Mouse (Mus musculus): ENCODE measurements around the gene Mtmr3. TPM values are rescaled to one million over a fixed set of nuclear protein-coding genes. Genes with fewer than 3 reads are reported as not detected.

Gene Mtmr3
- total and polyA plus RNA-seq, 3 experiments: 29.1 to 31.9 TPM; not detected in 1

GRCm38 (mm10) chr11:4633420-4633819 is 38.8 kb upstream of the Mtmr3 start:
- Histone ChIP-seq H3K9ac (ENCODE audit: control insufficient read depth, low read depth, low read length, poor library complexity, severe bottlenecking) (no peak overlapping the region), H3K79me2 (ENCODE audit: control insufficient read depth, insufficient read depth, low read length, poor library complexity) (peaks cover 6% of the 10 kb centered on the region), H3K27ac (ENCODE audit: control insufficient read depth, low read depth, low read length) (no peak overlapping the region), H3K36me3 (ENCODE audit: control insufficient read depth in 1 of 2, insufficient read depth in 2 of 2, low read length in 2 of 2) (peaks cover 0 to 5% of the 10 kb centered on the region in 2 experiments; a peak in 1 of 4 replicates), H3K4me3 (ENCODE audit: control insufficient read depth in 1 of 2, insufficient read depth in 1 of 2, low read depth in 2 of 2, low read length in 2 of 2) (no peak overlapping the region), H3K4me1 (ENCODE audit: control insufficient read depth in 1 of 2, insufficient read depth in 2 of 2, low read length in 2 of 2) (peaks cover 6 to 16% of the 10 kb centered on the region in 2 experiments), H3K9me3 (replicated peaks; ENCODE audit: insufficient read depth, low read length) (no peaks in the 10 kb centered on the region), H3K27me3 (ENCODE audit: control insufficient read depth in 1 of 2, insufficient read depth in 2 of 2, low read length in 2 of 2) (peaks cover 23 to 30% of the 10 kb centered on the region in 2 experiments)
- TF ChIP-seq ZNF384 (IDR thresholded peaks at IDR 0.05; ENCODE audit: low read depth, low read length) (no peak), SIN3A (IDR thresholded peaks at IDR 0.05; ENCODE audit: low read length) (no peak)
- DNase-seq (ENCODE audit: low read depth, low spot score): no peak

- no peak overlapping the region for H3K27ac ChIP-seq (ENCODE audit: control insufficient read depth, low read depth, low read length)
- H3K4me3 ChIP-seq (ENCODE audit: control insufficient read depth in 1 of 2, insufficient read depth in 1 of 2, low read depth in 2 of 2, low read length in 2 of 2): no peak overlapping the region
- H3K4me1 ChIP-seq (ENCODE audit: control insufficient read depth in 1 of 2, insufficient read depth in 2 of 2, low read length in 2 of 2): peaks cover 2 to 8% of the 10 kb centered on the region in 2 experiments; a peak in 3 of 4 replicates
- H3K9ac ChIP-seq (ENCODE audit: control insufficient read depth, low read depth, low read length, poor library complexity, severe bottlenecking): no peak overlapping the region
- no peaks in the 10 kb centered on the region for H3K79me2 ChIP-seq (ENCODE audit: control insufficient read depth, insufficient read depth, low read length, poor library complexity)
- TF ChIP-seq RCOR1 (IDR thresholded peaks at IDR 0.05; ENCODE audit: low read depth, low read length) (no peak), TBP (IDR thresholded peaks at IDR 0.05; ENCODE audit: low read depth, low read length) (no peak), MAX (IDR thresholded peaks at IDR 0.05; ENCODE audit: low read length) (no peak)
- no peaks in the 10 kb centered on the region for H3K9me3 ChIP-seq (replicated peaks; ENCODE audit: insufficient read depth, low read length)
- no peak for DNase-seq (ENCODE audit: low read depth, low spot score)
- H3K36me3 ChIP-seq (ENCODE audit: control insufficient read depth in 1 of 2, insufficient read depth in 2 of 2, low read length in 2 of 2): peaks cover 0 to 2% of the 10 kb centered on the region in 2 experiments; a peak in 1 of 4 replicates
- peaks cover 31 to 37% of the 10 kb centered on the region in 2 experiments for H3K27me3 ChIP-seq (ENCODE audit: control insufficient read depth in 1 of 2, insufficient read depth in 2 of 2, low read length in 2 of 2)
These were observed 35.2 kb upstream of the Mtmr3 start for GRCm38 (mm10) chr11:4629861-4630280.

GRCm38 (mm10) chr11:4627636-4628035 is 33.0 kb upstream of the Mtmr3 start:
- H3K4me1 ChIP-seq (ENCODE audit: control insufficient read depth in 1 of 2, insufficient read depth in 2 of 2, low read length in 2 of 2): no peaks in the 10 kb centered on the region
- H3K9ac ChIP-seq (ENCODE audit: control insufficient read depth, low read depth, low read length, poor library complexity, severe bottlenecking): no peak overlapping the region
- H3K4me3 ChIP-seq (ENCODE audit: control insufficient read depth in 1 of 2, insufficient read depth in 1 of 2, low read depth in 2 of 2, low read length in 2 of 2): no peak overlapping the region
- H3K27ac ChIP-seq (ENCODE audit: control insufficient read depth, low read depth, low read length): no peak overlapping the region
- H3K9me3 ChIP-seq (replicated peaks; ENCODE audit: insufficient read depth, low read length): no peaks in the 10 kb centered on the region
- DNase-seq (ENCODE audit: low read depth, low spot score): no peak
- TF ChIP-seq ZMIZ1 (IDR thresholded peaks at IDR 0.05; ENCODE audit: low read depth, low read length) (no peak), ZC3H11A (IDR thresholded peaks at IDR 0.05; ENCODE audit: low read depth, low read length) (no peak), NELFE (IDR thresholded peaks at IDR 0.05; ENCODE audit: low read depth, low read length) (no peak), USF2 (IDR thresholded peaks at IDR 0.05; ENCODE audit: borderline replicate concordance in 1 of 2, insufficient read depth in 1 of 2, low read depth in 1 of 2, low read length in 2 of 2) (no peak)
- no peaks in the 10 kb centered on the region for H3K36me3 ChIP-seq (ENCODE audit: control insufficient read depth in 1 of 2, insufficient read depth in 2 of 2, low read length in 2 of 2)
- no peaks in the 10 kb centered on the region for H3K79me2 ChIP-seq (ENCODE audit: control insufficient read depth, insufficient read depth, low read length, poor library complexity)
- peaks cover 31 to 37% of the 10 kb centered on the region in 2 experiments for H3K27me3 ChIP-seq (ENCODE audit: control insufficient read depth in 1 of 2, insufficient read depth in 2 of 2, low read length in 2 of 2)

GRCm38 (mm10) chr11:4625931-4626330 is 31.3 kb upstream of the Mtmr3 start:
- no peaks in the 10 kb centered on the region for H3K36me3 ChIP-seq (ENCODE audit: control insufficient read depth in 1 of 2, insufficient read depth in 2 of 2, low read length in 2 of 2)
- TF ChIP-seq POLR2AphosphoS2 (IDR thresholded peaks at IDR 0.05; ENCODE audit: low read length): no peak
- TF ChIP-seq CHD1 (IDR thresholded peaks at IDR 0.05; ENCODE audit: low read depth, low read length): no peak
- TF ChIP-seq CTCF (IDR thresholded peaks at IDR 0.05 in 2 of 3, conservative IDR thresholded peaks at IDR 0.05 in 1 of 3; ENCODE audit: control insufficient read depth in 1 of 3, insufficient read depth in 1 of 3, low read depth in 2 of 3, low read length in 3 of 3, poor library complexity in 1 of 3, severe bottlenecking in 1 of 3): no peak
- no peak for TF ChIP-seq POLR2A (IDR thresholded peaks at IDR 0.05; ENCODE audit: control insufficient read depth in 1 of 2, insufficient read depth in 1 of 2, low read depth in 1 of 2, low read length in 2 of 2, poor library complexity in 1 of 2)
- no peak for TF ChIP-seq USF2 (IDR thresholded peaks at IDR 0.05; ENCODE audit: borderline replicate concordance in 1 of 2, insufficient read depth in 1 of 2, low read depth in 1 of 2, low read length in 2 of 2)
- no peak for TF ChIP-seq E2F4 (IDR thresholded peaks at IDR 0.05; ENCODE audit: borderline replicate concordance, low read depth, low read length)
- no peak overlapping the region for H3K27ac ChIP-seq (ENCODE audit: control insufficient read depth, low read depth, low read length)
- no peaks in the 10 kb centered on the region for H3K79me2 ChIP-seq (ENCODE audit: control insufficient read depth, insufficient read depth, low read length, poor library complexity)
- DNase-seq (ENCODE audit: low read depth, low spot score): no peak
- H3K27me3 ChIP-seq (ENCODE audit: control insufficient read depth in 1 of 2, insufficient read depth in 2 of 2, low read length in 2 of 2): peaks cover 26 to 30% of the 10 kb centered on the region in 2 experiments
- H3K9me3 ChIP-seq (replicated peaks; ENCODE audit: insufficient read depth, low read length): no peaks in the 10 kb centered on the region
- no peak overlapping the region for H3K4me3 ChIP-seq (ENCODE audit: control insufficient read depth in 1 of 2, insufficient read depth in 1 of 2, low read depth in 2 of 2, low read length in 2 of 2)
- H3K9ac ChIP-seq (ENCODE audit: control insufficient read depth, low read depth, low read length, poor library complexity, severe bottlenecking): no peak overlapping the region
- no peaks in the 10 kb centered on the region for H3K4me1 ChIP-seq (ENCODE audit: control insufficient read depth in 1 of 2, insufficient read depth in 2 of 2, low read length in 2 of 2)

Data from MEL (cell line).